Mouse (Mus musculus): Measurements from ENCODE around the gene Plg. TPM values are rescaled to one million over a fixed set of nuclear protein-coding genes. Genes with fewer than 3 reads are reported as not detected.

Gene Plg
- polyA plus RNA-seq, 1 experiment from 2014 or later: not detected

- H3K4me3 ChIP-seq (replicated peaks; ENCODE audit: low read depth, low read length): no peak overlapping the region
- H3K9me3 ChIP-seq (ENCODE audit: control insufficient read depth, low read length): no peaks in the 10 kb centered on the region
- ATAC-seq (ENCODE audit: low FRiP score, low TSS enrichment): no peak
- no peak for DNase-seq
- H3K27me3 ChIP-seq (ENCODE audit: control insufficient read depth, insufficient read depth, low read length): no peaks in the 10 kb centered on the region
- no peak overlapping the region for H3K27ac ChIP-seq (replicated peaks; ENCODE audit: low read depth, low read length)
- H3K4me2 ChIP-seq (ENCODE audit: low read length): no peak overlapping the region
- H3K9ac ChIP-seq (replicated peaks; ENCODE audit: low read length): no peak overlapping the region
- 82% methylated on average over 11 of the region's 11 CpGs for WGBS
- no peaks in the 10 kb centered on the region for H3K36me3 ChIP-seq (ENCODE audit: control insufficient read depth, insufficient read depth, low read length)
- H3K4me1 ChIP-seq (ENCODE audit: control insufficient read depth, insufficient read depth, low read length): no peaks in the 10 kb centered on the region
These were observed 31.0 kb downstream of the Plg start for GRCm38 (mm10) chr17:12409346-12409944.

DNA sequence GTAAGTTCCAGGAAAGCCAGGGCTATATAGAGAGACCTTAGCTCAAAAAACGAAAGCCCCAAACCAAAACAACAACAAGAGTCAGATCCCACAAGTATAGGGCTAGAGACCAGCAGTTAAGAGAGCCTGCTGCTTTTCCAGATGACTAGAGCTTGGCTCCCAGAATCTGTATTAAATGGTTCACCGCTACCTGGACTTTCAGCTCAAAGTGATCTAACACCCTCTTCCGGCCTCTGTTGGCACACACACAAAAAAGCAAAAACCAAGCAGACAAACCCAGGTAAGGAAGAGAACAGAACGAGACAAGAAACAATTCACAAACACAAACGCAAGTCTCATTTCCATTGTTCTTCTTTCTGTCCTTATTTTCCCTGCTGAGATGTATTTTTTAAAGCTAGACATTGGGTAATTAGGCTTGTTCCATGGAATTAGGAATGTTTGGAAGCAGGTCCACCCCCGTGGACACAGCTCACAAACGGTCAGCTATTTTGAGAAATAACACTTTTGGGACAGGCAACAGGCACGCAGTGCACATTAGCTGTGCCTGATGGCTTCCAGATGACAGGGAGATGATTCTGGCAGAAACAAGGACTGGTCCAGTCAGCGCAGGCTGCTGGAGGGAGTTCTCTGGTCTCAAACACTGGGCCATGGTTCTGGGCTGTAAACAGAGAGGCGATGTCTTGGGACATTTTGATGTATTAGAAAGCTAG is 33.9 kb downstream of the Plg start:
- 84% methylated on average over 10 of the region's 10 CpGs for WGBS
- no peak overlapping the region for H3K4me3 ChIP-seq (replicated peaks; ENCODE audit: low read depth, low read length)
- no peak overlapping the region for H3K9ac ChIP-seq (replicated peaks; ENCODE audit: low read length)
- no peak for DNase-seq
- ATAC-seq (ENCODE audit: low FRiP score, low TSS enrichment): no peak
- no peaks in the 10 kb centered on the region for H3K9me3 ChIP-seq (ENCODE audit: control insufficient read depth, low read length)
- H3K27me3 ChIP-seq (ENCODE audit: control insufficient read depth, insufficient read depth, low read length): no peaks in the 10 kb centered on the region
- H3K36me3 ChIP-seq (ENCODE audit: control insufficient read depth, insufficient read depth, low read length): no peaks in the 10 kb centered on the region
- H3K4me1 ChIP-seq (ENCODE audit: control insufficient read depth, insufficient read depth, low read length): no peaks in the 10 kb centered on the region
- no peak overlapping the region for H3K4me2 ChIP-seq (ENCODE audit: low read length)
- H3K27ac ChIP-seq (replicated peaks; ENCODE audit: low read depth, low read length): no peak overlapping the region

DNA sequence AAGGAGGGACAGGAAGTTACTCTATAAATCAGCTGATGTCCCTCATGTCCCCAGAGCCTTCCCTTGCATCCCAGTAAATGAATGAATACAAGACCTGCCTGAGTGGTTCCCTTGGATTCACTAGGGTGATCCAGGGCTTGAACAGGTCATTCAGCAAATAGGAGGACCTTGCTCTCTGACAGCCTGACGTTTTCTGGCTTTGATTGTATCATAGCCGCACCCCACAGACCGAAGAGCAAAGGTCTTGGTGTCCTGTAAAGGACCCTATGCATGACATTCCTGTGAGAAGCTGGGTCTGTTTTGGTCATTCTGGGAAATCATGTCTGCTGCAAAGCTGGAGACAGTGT is 34.5 kb downstream of the Plg start:
- ATAC-seq (ENCODE audit: low FRiP score, low TSS enrichment) (no peak), DNase-seq (no peak)
- no peak overlapping the region for H3K9ac ChIP-seq (replicated peaks; ENCODE audit: low read length)
- H3K4me2 ChIP-seq (ENCODE audit: low read length): no peak overlapping the region
- H3K36me3 ChIP-seq (ENCODE audit: control insufficient read depth, insufficient read depth, low read length): no peaks in the 10 kb centered on the region
- H3K4me1 ChIP-seq (ENCODE audit: control insufficient read depth, insufficient read depth, low read length): no peaks in the 10 kb centered on the region
- no peak overlapping the region for H3K4me3 ChIP-seq (replicated peaks; ENCODE audit: low read depth, low read length)
- 73% methylated on average over 3 of the region's 3 CpGs for WGBS
- H3K27me3 ChIP-seq (ENCODE audit: control insufficient read depth, insufficient read depth, low read length): no peaks in the 10 kb centered on the region
- no peaks in the 10 kb centered on the region for H3K9me3 ChIP-seq (ENCODE audit: control insufficient read depth, low read length)
- no peak overlapping the region for H3K27ac ChIP-seq (replicated peaks; ENCODE audit: low read depth, low read length)

GRCm38 (mm10) chr17:12415031-12415735 is 36.8 kb downstream of the Plg start:
- ATAC-seq (ENCODE audit: low FRiP score, low TSS enrichment) (no peak; the same call in 1 of the 2 replicates), DNase-seq (no peak)
- Histone ChIP-seq H3K27ac (replicated peaks; ENCODE audit: low read depth, low read length) (no peak overlapping the region), H3K4me1 (ENCODE audit: control insufficient read depth, insufficient read depth, low read length) (no peaks in the 10 kb centered on the region), H3K4me3 (replicated peaks; ENCODE audit: low read depth, low read length) (no peak overlapping the region), H3K9me3 (ENCODE audit: control insufficient read depth, low read length) (no peaks in the 10 kb centered on the region), H3K9ac (replicated peaks; ENCODE audit: low read length) (no peak overlapping the region), H3K36me3 (ENCODE audit: control insufficient read depth, insufficient read depth, low read length) (no peaks in the 10 kb centered on the region), H3K27me3 (ENCODE audit: control insufficient read depth, insufficient read depth, low read length) (no peaks in the 10 kb centered on the region), H3K4me2 (ENCODE audit: low read length) (no peak overlapping the region)
- WGBS: 59% methylated on average over 15 of the region's 15 CpGs

DNA sequence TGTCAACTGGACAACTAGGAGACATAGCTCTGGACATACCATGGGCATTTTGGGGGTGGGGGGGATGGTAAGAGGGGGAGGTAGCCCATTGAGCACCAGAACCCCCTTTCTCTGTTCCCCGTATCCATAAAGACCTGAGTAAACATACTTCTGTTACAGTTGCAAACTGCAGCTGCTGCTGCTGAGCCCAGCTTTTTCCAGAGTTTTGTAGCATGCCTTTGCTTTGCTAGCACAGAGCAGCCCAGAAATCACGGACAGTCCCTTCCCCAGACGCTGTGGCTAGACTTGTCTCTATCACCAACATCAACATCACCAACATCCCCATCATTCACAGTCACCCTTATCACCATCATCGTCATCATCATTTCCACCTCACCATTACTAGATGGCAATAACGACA is 37.3 kb downstream of the Plg start:
- H3K27ac ChIP-seq (replicated peaks; ENCODE audit: low read depth, low read length): no peak overlapping the region
- H3K4me1 ChIP-seq (ENCODE audit: control insufficient read depth, insufficient read depth, low read length): no peaks in the 10 kb centered on the region
- ATAC-seq (ENCODE audit: low FRiP score, low TSS enrichment) (no peak), DNase-seq (no peak)
- H3K36me3 ChIP-seq (ENCODE audit: control insufficient read depth, insufficient read depth, low read length): no peaks in the 10 kb centered on the region
- H3K9me3 ChIP-seq (ENCODE audit: control insufficient read depth, low read length): no peaks in the 10 kb centered on the region
- no peaks in the 10 kb centered on the region for H3K27me3 ChIP-seq (ENCODE audit: control insufficient read depth, insufficient read depth, low read length)
- H3K4me3 ChIP-seq (replicated peaks; ENCODE audit: low read depth, low read length): no peak overlapping the region
- no peak overlapping the region for H3K9ac ChIP-seq (replicated peaks; ENCODE audit: low read length)
- no peak overlapping the region for H3K4me2 ChIP-seq (ENCODE audit: low read length)
- WGBS: 72% methylated on average over 5 of the region's 5 CpGs

DNA sequence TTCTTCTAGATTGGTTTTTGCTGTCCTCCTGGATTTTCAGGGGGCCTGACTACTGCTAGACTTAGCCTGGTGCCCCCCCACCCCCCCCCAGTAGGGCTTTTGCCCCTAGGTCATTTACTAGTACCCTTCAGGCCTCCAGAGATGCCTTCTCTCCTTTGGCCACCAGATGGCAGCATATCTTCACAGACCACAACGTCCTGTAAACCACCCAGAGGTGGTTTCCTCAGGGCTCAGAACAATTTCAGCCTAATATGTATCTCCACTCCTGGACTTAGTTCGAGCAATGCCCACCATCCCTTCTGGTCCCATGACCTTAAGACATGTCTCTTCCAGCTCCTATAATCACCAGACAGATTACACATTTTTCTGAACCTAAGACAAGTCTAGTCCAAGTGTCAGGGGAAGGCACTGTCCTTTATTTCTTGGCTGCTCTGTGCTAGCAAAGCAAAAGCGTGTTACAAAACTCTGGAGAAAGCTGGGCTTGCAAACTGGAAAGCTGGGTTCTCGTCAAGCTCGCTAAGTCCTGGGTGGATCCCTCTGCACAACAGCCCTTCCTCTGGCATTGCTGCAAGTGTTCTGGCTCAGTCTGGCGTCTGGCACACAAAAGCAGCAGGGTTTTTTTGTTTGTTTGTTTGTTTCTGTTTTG is 38.0 kb downstream of the Plg start:
- 47% methylated on average over 6 of the region's 6 CpGs for WGBS

DNA sequence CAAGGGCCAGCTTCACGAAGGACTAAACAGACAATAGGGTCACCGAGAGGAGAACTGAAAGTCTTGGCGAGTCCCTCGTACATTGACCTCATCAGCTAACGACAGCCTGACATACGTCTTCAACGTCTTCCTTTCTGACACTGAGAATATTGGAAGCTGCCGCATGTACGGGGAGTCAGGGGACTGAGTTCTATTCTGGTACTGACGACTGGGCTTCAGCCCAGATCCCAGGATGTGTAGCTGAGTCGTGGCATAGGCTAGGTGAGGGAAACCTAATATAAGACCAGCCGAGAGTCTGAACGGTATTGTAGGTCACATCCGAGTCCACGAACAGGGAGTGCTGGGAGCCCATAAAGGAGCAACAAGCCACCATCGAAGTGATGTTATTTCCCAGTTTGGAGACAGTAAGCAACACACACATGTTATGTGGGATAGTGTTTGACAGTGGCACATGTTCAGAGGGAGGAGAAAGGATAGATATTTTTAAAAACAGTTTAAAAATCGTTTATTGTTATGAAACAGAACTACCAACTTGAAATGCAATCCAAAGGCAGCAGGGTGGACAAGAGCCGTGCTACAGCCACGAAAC is 41.2 kb downstream of the Plg start:
- no peak overlapping the region for H3K27ac ChIP-seq (replicated peaks; ENCODE audit: low read depth, low read length)
- no peak overlapping the region for H3K4me3 ChIP-seq (replicated peaks; ENCODE audit: low read depth, low read length)
- no peak for ATAC-seq (ENCODE audit: low FRiP score, low TSS enrichment)
- no peaks in the 10 kb centered on the region for H3K36me3 ChIP-seq (ENCODE audit: control insufficient read depth, insufficient read depth, low read length)
- no peaks in the 10 kb centered on the region for H3K4me1 ChIP-seq (ENCODE audit: control insufficient read depth, insufficient read depth, low read length)
- H3K9ac ChIP-seq (replicated peaks; ENCODE audit: low read length): no peak overlapping the region
- DNase-seq: no peak
- no peaks in the 10 kb centered on the region for H3K27me3 ChIP-seq (ENCODE audit: control insufficient read depth, insufficient read depth, low read length)
- WGBS: 75% methylated on average over 19 of the region's 19 CpGs
- no peaks in the 10 kb centered on the region for H3K9me3 ChIP-seq (ENCODE audit: control insufficient read depth, low read length)
- H3K4me2 ChIP-seq (ENCODE audit: low read length): no peak overlapping the region

More for the DNA sequence above, 38.0 kb downstream of the Plg start:
- no peak; the same call in 1 of the 2 replicates for ATAC-seq (ENCODE audit: low FRiP score, low TSS enrichment)
- Histone ChIP-seq H3K27ac (replicated peaks; ENCODE audit: low read depth, low read length) (no peak overlapping the region), H3K9ac (replicated peaks; ENCODE audit: low read length) (no peak overlapping the region), H3K27me3 (ENCODE audit: control insufficient read depth, insufficient read depth, low read length) (no peaks in the 10 kb centered on the region), H3K4me3 (replicated peaks; ENCODE audit: low read depth, low read length) (no peak overlapping the region), H3K36me3 (ENCODE audit: control insufficient read depth, insufficient read depth, low read length) (no peaks in the 10 kb centered on the region), H3K4me1 (ENCODE audit: control insufficient read depth, insufficient read depth, low read length) (no peaks in the 10 kb centered on the region), H3K9me3 (ENCODE audit: control insufficient read depth, low read length) (no peaks in the 10 kb centered on the region), H3K4me2 (ENCODE audit: low read length) (no peak overlapping the region)
- DNase-seq: peak; percentile 90

- H3K36me3 ChIP-seq (ENCODE audit: control insufficient read depth, insufficient read depth, low read length): no peaks in the 10 kb centered on the region
- no peak for ATAC-seq (ENCODE audit: low FRiP score, low TSS enrichment)
- H3K9ac ChIP-seq (replicated peaks; ENCODE audit: low read length): no peak overlapping the region
- no peak overlapping the region for H3K4me2 ChIP-seq (ENCODE audit: low read length)
- H3K27me3 ChIP-seq (ENCODE audit: control insufficient read depth, insufficient read depth, low read length): no peaks in the 10 kb centered on the region
- peak; percentile 19 for DNase-seq
- H3K4me3 ChIP-seq (replicated peaks; ENCODE audit: low read depth, low read length): no peak overlapping the region
- WGBS: 64% methylated on average over 16 of the region's 16 CpGs
- H3K27ac ChIP-seq (replicated peaks; ENCODE audit: low read depth, low read length): no peak overlapping the region
- no peaks in the 10 kb centered on the region for H3K4me1 ChIP-seq (ENCODE audit: control insufficient read depth, insufficient read depth, low read length)
- no peaks in the 10 kb centered on the region for H3K9me3 ChIP-seq (ENCODE audit: control insufficient read depth, low read length)
These were observed 42.6 kb downstream of the Plg start for GRCm38 (mm10) chr17:12420886-12421574.

Data from midbrain, embryonic 14.5 days (tissue).